Mouse (Mus musculus) small intestine, adult 2 months (tissue): ENCODE measurements around the gene Negr1. TPM values are rescaled to one million over a fixed set of nuclear protein-coding genes. Genes with fewer than 3 reads are reported as not detected.

Experiments used
- H3K27ac ChIP-seq: fragments of 200-500 bp; 2 replicates; pipeline ENCODE4 v1.5.1; 2012; ENCODE audit warnings: low read depth, low read length, control low read depth, inconsistent platforms; ENCODE audit not compliant: insufficient read depth
- H3K27me3 ChIP-seq: fragments of 200-500 bp; 2 replicates; pipeline ENCODE4 v1.6.1; 2012; ENCODE audit warnings: mild to moderate bottlenecking, moderate library complexity, low read length, inconsistent platforms; ENCODE audit not compliant: control insufficient read depth, insufficient read depth
- H3K36me3 ChIP-seq: fragments of 200-500 bp; 2 replicates; pipeline ENCODE4 v1.6.1; 2012; ENCODE audit warnings: mild to moderate bottlenecking, low read length, control low read depth, inconsistent platforms; ENCODE audit not compliant: control insufficient read depth, insufficient read depth
- H3K4me1 ChIP-seq: fragments of 200-500 bp; 2 replicates; pipeline ENCODE4 v1.6.1; 2012; ENCODE audit warnings: low read length, inconsistent platforms, mixed read lengths; ENCODE audit not compliant: control insufficient read depth, insufficient read depth, insufficient read length
- H3K4me3 ChIP-seq: fragments of 200-500 bp; 2 replicates; pipeline ENCODE4 v1.5.1; 2012; ENCODE audit warnings: low read depth, mild to moderate bottlenecking, control low read depth, inconsistent platforms, low read length, moderate library complexity
- CTCF ChIP-seq: fragments of 200-500 bp; IDR thresholded peaks from 2 replicates; pipeline ENCODE4 v1.5.1; 2012; ENCODE audit warnings: low read depth, mild to moderate bottlenecking, control low read depth, inconsistent platforms, low read length, moderate library complexity, mixed read lengths; ENCODE audit not compliant: insufficient replicate concordance, insufficient read length; ENCODE audit errors: extremely low read depth
- POLR2A ChIP-seq: fragments of 200-500 bp; IDR thresholded peaks from 2 replicates; pipeline ENCODE4 v1.6.1; 2012; ENCODE audit warnings: low read depth, mild to moderate bottlenecking, control low read depth, inconsistent platforms, low read length, moderate library complexity
- WGBS: fragments of 180-500 bp; shearing (Covaris S2); methylation state at CpG from one replicate; pipeline ENCODE4 v1.1.7; 2018; 5-methylcytosine and 5-hydroxymethylcytosine counted together
- polyA plus RNA-seq: library from polyadenylated mRNA; depleted of rRNA; stranded (reverse); fragments of >200 nt; gene quantifications from 2 replicates; pipeline ENCODE4 v1.2.3, GENCODE M21; 2012

Negr1 gene
- polyA plus RNA-seq, 1 experiment: 0.35 TPM

DNA sequence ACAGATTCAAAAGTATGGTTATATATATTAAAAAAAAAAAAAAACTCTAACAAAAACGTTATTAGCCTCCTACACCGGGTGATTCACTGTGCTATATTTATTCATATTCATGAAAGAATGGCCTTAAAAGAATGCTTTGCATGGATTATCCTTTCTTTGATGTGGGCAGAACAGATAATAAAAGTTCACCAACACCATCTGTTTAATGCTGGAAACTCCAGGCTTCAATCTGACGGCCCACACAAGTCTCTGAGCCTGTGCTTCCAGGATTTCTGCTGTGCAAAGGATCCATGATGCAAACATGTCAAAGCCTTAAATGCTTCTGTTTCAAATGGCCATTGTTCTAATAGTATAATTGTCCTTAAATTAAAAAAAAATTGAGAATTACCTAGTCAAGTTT lies 630.4 kb downstream of the Negr1 start:
- H3K4me1 ChIP-seq: no peaks in the 10 kb centered on the region
- H3K4me3 ChIP-seq: no peak overlapping the region
- no peak overlapping the region for H3K27ac ChIP-seq
- H3K27me3 ChIP-seq: no peaks in the 10 kb centered on the region
- 73% methylated on average over 3 of the region's 3 CpGs for WGBS
- H3K36me3 ChIP-seq: no peaks in the 10 kb centered on the region
- TF ChIP-seq POLR2A (no peak), CTCF (no peak)

DNA sequence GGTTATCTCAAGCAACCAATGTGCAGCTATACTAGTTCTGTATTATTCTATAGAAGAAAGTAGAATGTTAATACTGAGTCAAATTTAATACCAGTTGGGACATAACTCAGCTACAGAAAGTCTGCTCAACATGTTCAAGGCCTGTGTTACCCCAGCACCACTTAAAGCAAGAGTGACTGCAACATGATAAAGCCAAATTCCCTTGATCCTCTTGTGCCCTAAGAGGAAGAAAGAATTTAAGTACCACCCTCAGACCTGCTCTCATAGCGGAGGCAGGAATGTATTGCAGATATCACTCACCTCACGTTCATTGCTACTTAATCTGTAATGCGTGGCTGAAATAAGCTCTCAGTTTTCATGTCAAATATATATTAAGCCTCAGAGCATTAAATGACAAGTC lies 631.5 kb downstream of the Negr1 start:
- no peaks in the 10 kb centered on the region for H3K4me1 ChIP-seq
- TF ChIP-seq CTCF (no peak), POLR2A (no peak)
- no peak overlapping the region for H3K4me3 ChIP-seq
- no peaks in the 10 kb centered on the region for H3K27me3 ChIP-seq
- WGBS: 82% methylated on average over 3 of the region's 3 CpGs
- H3K36me3 ChIP-seq: no peaks in the 10 kb centered on the region
- no peak overlapping the region for H3K27ac ChIP-seq

DNA sequence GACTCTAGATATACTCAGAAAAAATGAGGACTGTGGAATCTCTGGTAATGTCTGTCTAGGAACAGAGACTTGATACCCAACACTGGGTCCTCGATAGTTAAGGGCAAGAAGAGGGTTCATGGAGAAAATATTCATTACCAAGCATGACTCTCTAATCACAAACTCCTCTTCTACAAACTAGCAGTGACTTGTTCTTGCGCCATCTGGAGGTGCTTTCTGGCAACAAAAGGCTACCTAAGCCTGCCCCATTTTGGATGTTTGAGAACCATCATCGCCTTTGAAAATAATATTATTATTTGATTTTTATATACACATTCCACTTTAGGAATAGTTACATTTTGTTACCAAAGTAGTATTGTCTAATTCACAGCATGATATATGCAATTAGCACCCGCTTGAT lies 637.1 kb downstream of the Negr1 start:
- 75% methylated on average over 4 of the region's 4 CpGs for WGBS
- Histone ChIP-seq H3K36me3 (no peaks in the 10 kb centered on the region), H3K4me1 (no peaks in the 10 kb centered on the region), H3K27me3 (no peaks in the 10 kb centered on the region), H3K27ac (no peak overlapping the region), H3K4me3 (no peak overlapping the region)
- no peak for TF ChIP-seq CTCF
- no peak for TF ChIP-seq POLR2A

DNA sequence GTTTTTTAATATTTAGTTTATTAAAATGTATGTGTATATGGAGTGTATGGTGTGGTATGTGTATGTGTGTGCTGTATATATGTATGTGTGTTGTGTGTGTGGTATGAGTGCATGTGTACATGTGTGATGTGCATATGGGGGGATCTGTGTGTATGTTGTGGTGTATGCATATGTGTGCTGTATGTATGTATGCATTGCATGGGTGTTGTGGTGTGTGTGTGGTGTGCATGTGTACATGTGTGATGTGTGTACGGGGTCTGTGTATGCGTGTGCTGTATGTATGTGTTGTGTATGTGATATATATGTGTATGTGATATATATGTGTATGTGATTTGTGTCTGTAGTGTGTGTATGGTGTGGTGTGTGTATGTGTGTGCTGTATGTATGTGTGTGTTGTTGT lies 640.1 kb downstream of the Negr1 start:
- Histone ChIP-seq H3K4me1 (no peaks in the 10 kb centered on the region), H3K36me3 (no peaks in the 10 kb centered on the region), H3K27me3 (no peaks in the 10 kb centered on the region), H3K4me3 (no peak overlapping the region), H3K27ac (no peak overlapping the region)
- 96% methylated on average over 2 of the region's 2 CpGs for WGBS
- no peak for TF ChIP-seq POLR2A
- no peak for TF ChIP-seq CTCF

DNA sequence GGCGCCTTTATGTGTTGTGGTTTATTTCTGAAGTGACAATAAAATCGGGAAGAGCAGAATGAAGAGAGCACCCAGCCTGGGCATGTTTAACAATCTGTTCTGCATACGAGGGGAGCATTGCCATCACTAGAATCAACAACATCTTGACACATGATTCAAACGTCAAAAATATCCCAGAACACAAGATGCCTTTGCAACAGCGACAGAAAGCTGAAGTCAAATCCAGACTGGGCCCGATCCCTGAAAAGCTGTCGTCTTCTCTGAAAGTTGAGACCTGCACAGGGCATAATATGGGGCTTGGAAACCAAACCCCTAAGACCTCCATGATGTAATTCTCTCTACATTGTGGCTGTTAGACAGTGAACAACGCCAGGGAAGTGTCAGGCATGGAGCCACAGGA lies 642.0 kb downstream of the Negr1 start:
- no peak overlapping the region for H3K4me3 ChIP-seq
- TF ChIP-seq CTCF (no peak), POLR2A (no peak)
- WGBS: 80% methylated on average over 8 of the region's 8 CpGs

DNA sequence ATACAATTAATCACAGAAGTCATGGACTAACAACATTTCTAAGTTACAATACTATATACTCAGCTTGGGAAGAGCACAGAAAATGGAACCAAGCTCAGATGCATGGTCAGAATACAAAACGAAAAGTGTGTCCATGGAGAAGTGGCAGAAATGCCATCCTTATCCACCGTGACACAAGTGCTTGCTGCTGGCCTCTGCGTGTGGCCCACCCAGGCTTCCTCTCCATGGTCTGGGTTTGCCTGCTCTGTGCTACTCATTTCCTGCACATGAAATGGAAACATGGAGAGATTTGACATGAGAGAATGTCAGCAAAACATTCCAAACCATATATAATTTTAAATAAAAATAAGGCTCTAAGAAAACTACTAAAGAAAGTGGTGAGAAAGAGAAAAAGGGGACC lies 645.2 kb downstream of the Negr1 start:
- TF ChIP-seq CTCF: no peak
- TF ChIP-seq POLR2A: no peak

More for the DNA sequence above, 642.0 kb downstream of the Negr1 start:
- no peaks in the 10 kb centered on the region for H3K27me3 ChIP-seq
- no peak overlapping the region for H3K27ac ChIP-seq
- no peaks in the 10 kb centered on the region for H3K4me1 ChIP-seq
- H3K36me3 ChIP-seq: no peaks in the 10 kb centered on the region

DNA sequence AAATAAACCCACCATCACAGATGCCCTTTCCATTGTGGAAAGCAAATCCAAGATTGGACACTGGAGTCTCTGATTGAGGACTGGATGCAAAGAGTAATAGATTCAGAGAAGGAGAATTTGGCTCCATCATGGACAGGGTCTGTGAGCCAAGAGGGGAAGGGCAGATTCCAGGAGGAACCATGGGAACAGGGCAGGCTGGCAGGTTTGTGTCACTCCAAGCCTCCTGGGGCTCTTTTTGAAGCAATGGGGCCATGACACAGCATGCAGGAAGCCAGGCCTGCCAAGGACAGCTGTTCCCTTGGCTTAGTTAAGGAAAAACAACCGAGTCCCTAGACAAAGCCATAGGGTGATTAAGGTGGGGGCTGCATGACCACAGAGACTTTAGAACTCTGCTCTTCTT lies 647.4 kb downstream of the Negr1 start:
- 25% methylated on average over 1 of the region's 1 CpGs for WGBS
- Histone ChIP-seq H3K4me3 (no peak overlapping the region), H3K4me1 (no peaks in the 10 kb centered on the region), H3K36me3 (no peaks in the 10 kb centered on the region), H3K27me3 (no peaks in the 10 kb centered on the region), H3K27ac (no peak overlapping the region)
- TF ChIP-seq POLR2A: no peak
- no peak for TF ChIP-seq CTCF

More for the DNA sequence above, 645.2 kb downstream of the Negr1 start:
- H3K27me3 ChIP-seq: no peaks in the 10 kb centered on the region
- no peaks in the 10 kb centered on the region for H3K4me1 ChIP-seq
- WGBS: 75% methylated on average over 3 of the region's 3 CpGs
- H3K36me3 ChIP-seq: no peaks in the 10 kb centered on the region
- H3K27ac ChIP-seq: no peak overlapping the region
- H3K4me3 ChIP-seq: no peak overlapping the region

DNA sequence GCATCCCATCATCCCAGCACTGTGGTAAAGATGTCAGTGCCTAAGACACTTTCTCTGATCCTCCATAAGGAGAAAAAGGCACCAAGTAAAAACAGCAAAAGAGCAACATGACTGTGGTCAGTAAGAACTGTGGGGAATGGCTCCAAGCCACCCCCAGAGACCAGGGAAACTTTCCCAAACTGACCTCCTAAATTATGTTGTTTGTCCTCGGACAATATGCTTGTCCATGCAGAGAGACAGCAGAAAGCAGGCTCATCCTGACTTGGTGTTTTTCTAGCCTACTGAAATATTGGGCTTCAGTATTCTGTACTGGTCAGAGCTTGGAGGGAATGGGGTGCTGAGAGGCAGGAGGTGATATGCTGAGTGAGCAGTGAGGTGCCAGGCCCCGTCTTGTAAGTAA lies 647.8 kb downstream of the Negr1 start:
- Histone ChIP-seq H3K4me3 (no peak overlapping the region), H3K4me1 (no peaks in the 10 kb centered on the region), H3K36me3 (no peaks in the 10 kb centered on the region), H3K27ac (no peak overlapping the region), H3K27me3 (no peaks in the 10 kb centered on the region)
- TF ChIP-seq CTCF (no peak), POLR2A (no peak)
- 73% methylated on average over 2 of the region's 2 CpGs for WGBS
